Mouse (Mus musculus) layer of hippocampus, adult 11-12 months (tissue): Measurements from ENCODE around the gene Dbndd1.
A peak's percentile ranks its signal among the peaks of the same experiment; 100 is the strongest.
"Not testable (repeated sequence)": the region's sequence is repeated elsewhere in the genome, so short reads cannot be mapped to it uniquely, and the experiment has no call there.

Experiments used
- DNase-seq: peaks from one replicate; pipeline ENCODE4 v3.0.0; 2022; ENCODE audit warnings: low spot score

Gene Dbndd1

DNA sequence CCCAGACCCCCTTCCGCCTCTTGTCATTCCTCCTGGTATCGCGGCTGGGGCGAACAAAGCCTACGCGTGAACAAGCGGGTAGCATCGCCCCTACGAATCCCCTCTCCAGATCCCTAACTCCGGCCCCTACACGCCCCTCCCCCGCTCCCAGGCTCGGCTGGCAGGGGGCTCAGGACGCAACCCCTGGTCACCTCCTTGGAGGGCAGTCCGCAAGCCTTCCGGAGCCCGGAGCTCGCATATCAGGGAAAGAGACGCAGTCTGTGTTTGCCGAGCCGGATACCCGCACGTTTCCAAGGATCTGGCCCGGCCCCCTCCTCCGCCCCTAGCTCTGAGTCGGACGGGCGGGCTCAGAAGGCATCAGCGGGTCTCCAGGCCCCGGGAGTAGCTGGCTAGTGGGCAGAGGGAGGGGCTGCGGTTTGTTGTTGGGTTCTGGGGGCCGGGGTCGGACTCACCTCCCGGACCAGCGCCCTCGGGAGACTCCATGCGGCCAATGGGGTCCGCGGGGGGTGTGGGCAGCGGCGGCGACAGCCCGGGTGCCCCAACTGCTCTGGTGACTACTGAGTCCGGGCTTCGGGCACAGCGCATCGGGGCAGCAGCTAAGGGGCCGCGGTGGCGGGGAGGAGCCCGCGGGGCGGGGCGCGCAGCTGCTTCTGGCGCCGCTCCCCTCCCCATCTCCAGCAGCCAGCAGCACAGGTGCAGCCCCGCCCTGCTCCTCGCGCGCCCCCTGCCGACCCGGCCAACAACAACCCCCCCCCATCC lies at the start of gene Dbndd1:
Gene Dbndd1, minus strand, starts transcription at position 683 of the 759 bp plus-strand sequence.
- DNase-seq, result peak; percentile 23

DNA sequence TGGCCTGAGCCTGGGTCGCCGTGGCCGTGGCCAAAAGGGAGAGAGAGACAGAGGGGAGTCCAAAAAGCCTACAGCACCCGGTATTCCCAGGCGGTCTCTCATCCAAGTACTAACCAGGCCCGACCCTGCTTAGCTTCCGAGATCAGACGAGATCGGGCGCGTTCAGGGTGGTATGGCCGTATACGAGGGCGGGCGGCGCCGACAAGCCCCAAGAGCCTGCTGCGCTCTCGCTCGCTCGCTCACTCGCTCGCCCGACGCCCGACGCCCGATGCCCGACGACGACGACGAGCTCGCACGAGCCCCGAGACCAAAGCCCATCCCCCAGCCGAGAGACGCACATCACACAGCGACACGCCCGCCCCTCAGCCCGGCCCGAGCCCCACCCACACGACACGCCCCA lies 49.0 kb upstream of the Dbndd1 start:
- DNase-seq, result not testable (repeated sequence)

DNA sequence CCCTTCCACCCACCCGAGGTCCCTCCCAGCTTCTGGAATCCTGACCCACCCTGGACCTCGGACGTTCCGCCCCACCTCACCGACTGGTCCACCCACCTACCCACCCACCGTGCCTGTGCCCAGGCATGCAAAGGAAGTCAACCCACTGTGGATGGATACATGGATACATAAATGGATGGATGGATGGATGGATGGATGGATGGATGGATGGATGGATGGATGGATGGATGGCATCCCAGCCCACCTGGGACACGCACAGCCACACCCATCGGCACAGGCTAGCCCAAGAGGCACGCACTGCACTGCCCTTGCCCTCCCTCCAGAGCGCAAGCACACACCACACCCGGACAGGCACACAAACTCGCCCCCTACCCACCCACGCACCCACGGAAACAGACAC lies 22.4 kb upstream of the Dbndd1 start:
- peak; percentile 35 for DNase-seq

DNA sequence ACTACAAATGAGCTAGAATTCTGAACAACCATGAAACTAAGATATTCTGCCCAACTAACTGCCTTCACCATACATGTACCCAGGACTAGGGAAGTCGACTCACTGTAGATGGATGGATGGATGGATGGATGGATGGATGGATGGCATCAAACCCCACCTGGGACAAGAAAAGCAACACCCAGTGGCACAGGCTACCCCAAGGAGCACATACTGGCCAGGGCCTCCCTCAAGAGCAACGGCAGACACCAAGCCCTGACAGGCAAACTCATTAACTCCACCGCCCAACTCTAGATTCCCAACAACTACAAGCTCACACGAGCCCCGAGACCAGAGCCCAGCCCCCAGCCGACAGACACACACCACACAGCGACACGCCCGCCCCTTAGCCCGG lies 21.7 kb upstream of the Dbndd1 start:
- peak; percentile 2 for DNase-seq

DNA sequence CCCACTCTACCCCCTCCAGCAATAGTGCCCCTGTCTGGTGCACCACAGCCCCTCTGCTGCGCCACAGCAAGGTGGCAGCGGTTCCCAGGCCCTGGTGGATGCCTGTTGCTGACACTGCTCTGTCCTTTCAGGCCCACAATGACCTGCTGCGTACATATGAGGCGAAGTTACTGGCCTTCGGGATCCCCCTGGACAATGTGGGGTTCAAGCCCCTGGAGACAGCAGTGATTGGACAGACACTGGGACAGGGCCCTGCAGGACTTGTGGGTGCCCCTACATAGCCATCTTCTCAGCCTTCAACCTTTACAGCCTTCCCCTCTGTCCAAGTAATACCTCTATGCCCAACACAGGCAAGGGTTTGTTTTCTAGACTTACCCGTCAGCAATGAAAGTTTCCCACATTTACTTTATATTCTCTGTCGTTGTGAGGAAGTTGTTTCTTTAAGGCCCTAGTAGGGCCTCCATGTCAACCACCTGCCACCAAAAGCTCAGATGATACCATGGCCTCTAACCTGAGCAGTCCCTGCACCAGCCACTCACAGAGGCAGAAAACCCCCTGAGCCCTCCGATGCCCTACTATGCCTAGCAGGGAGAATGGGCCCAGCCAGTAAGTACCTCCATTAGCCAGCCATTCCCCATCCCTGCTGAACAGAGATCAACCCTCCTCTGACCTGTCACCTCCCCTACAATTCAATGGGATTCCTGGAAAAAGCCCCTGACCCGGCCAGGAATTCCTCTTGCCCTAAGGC lies 21.2 kb upstream of the Dbndd1 start:
- peak; percentile 6 for DNase-seq

DNA sequence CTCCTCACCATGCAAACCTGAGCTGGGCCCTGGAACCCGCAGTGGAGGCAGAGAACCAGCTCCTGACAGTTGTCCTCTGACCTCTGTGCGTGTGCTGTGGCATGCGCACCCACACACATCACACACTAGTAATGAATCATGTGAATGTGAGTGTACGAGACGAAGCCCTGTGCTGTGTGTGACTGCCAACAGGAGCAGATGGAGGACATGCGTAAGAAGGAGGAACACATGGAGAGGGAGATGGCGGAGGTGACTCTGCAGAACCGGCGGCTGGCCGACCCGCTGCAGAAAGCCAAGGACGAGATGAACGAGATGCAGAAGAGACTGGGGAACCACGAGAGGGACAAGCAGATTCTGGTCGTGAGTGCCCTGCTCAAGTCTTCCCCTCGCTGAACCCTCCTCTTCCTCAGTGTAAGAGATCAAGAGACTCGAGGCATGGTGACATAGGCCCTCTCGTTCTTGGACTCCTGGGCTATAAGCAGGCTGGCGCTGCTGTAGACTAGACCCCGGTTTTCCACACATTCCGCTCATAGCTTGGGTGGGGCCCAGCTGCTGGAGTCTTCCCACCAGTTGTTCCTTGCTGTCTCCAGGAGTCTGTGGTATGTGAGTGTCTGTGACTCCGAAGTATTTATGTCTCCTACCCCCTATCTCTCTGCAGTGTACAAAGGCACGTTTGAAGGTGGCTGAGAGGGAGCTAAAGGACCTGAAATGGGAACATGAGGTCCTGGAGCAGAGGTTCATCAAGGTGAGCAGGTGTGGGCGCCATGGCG lies 12.6 kb upstream of the Dbndd1 start:
- DNase-seq, result peak; percentile 43

DNA sequence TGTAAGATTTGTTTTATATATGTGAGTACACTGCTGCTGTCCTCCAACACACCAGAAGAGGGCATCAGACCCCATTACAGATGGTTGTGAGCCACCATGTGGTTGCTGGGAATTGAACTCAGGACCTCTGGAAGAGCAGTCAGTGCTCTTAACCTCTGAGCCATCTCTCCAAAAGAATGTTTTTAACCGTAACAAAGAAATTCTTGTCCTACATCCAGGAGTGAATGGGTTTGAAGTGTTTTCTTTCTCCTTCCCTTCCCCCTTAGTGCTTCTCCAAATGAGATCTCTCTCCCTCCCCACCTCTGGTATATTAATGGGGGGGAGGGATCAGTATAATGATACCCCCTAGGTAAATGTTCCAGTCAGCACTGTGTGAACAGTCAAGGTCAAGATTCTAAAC lies 4.8 kb upstream of the Dbndd1 start:
- DNase-seq, result not testable (repeated sequence)

DNA sequence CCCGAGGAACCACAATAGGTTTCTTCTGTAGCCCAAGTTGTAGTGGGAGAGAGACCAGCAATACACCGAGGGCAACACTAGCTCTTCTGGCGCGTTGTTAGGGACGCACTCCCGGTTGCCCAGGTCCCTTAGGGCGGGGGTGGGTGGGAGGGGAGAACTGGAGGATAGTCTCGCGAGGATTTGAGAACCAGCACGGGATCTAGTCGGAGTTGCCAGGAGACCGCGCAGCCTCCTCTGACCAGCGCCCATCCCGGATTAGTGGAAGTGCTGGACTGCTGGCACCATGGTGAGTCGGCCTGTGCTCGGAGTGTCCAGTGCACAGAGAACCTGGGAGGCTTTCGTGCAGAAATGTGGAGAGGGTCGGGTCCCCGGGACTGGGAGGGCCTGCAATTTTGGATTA lies 3.4 kb upstream of the Dbndd1 start, which contains the start of gene Gas8:
Gene Gas8, plus strand, starts transcription at position 168 of the 400 bp plus-strand sequence.
- peak; percentile 93 for DNase-seq

GRCm38 (mm10) chr8:123518172-123518571 lies 2.9 kb upstream of the Dbndd1 start:
- DNase-seq, result no peak

GRCm38 (mm10) chr8:123516596-123516995 lies 1.3 kb upstream of the Dbndd1 start:
- DNase-seq, result no peak

DNA sequence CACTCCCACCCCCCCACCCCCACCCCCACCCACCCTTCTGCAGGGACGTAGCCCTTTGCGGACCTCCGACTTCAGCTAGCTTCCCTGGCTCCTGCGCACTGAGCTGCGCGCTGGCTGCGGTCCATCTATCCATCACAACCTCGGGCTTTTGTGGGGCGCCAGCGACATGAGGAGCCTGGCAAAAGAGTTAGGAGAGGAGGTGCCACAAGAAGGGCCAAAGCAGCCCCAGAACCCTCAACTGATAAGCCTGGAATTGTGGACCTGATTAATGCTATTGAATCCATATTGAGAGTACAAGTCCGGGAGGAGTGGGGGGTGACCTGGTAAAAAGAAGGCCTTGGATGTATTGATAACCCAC lies 256 bp upstream of the Dbndd1 start:
- DNase-seq, result no peak

GRCm38 (mm10) chr8:123514136-123514535 lies 1.1 kb downstream of the Dbndd1 start:
- no peak for DNase-seq

- DNase-seq, result no peak
Observed at GRCm38 (mm10) chr8:123510819-123511218, 4.4 kb downstream of the Dbndd1 start.

DNA sequence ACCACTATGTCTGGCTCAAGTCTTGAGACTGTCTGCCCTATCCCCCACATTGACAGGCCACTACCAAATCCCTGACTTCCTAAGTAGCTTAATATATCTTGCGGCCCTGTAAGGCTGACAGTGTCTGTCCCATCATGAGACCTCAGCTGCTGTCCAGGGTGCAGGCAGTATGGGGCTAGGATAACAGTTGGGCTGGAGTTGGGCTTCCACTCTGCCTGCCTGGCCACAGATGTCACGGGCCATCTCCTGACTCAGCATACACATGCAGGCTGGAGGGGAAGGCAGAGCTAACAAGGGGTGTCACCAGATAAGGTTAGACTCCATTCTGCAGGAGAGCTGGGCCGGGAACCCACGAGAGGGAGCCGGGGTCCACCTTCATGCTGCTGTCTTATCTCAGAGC lies 8.1 kb downstream of the Dbndd1 start:
- no peak for DNase-seq

DNA sequence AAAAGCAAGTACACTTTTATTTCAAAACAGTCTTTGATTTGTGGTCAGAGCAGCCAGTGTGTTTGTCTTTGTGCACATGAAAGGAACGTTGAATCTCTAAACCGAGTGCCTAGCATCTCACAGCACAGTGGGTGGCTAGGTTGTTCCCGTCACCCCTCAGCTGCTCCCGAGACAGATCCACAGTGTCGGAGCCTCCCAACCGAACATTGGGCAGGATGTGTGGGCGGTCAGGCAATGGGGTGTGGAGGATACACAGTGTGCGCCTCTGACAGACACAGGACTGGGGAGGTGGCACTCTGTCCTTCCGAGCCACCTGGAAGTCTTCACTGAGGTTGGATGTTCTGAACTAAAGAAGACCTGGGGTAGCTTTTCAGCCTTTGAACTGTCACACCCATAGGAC lies 9.6 kb downstream of the Dbndd1 start:
- DNase-seq, result no peak

- DNase-seq, result no peak
Observed at GRCm38 (mm10) chr8:123505267-123505666, 10.0 kb downstream of the Dbndd1 start.

DNA sequence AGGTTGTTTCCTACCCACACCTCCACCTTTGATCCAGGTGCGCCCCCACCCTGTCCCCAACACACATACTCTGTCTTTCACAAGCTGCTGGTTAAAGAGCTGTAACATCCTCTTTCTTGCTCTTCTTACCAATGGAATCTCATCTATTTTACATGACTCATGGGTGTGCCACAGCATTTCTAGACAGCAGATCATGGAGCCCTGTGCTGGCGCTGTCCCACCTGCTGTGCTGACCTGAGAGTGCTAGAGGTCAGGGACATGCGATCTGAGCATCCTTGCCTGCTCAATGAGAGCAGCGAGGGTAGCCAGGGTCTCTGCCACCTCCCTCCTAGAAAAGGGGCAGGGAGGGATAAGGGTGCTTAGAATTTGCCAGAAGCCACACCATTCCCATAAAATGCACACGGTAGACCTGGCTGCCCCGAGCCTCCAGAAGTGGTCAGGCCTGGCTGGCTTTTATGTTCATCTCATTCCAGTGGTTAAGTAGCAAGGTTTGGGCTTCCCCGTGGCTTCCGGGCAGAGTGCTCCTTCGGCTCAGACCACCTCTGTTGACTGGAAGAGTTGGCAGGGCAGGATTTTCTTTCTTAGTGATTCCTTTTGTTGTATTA lies 10.6 kb downstream of the Dbndd1 start:
- DNase-seq, result no peak

DNA sequence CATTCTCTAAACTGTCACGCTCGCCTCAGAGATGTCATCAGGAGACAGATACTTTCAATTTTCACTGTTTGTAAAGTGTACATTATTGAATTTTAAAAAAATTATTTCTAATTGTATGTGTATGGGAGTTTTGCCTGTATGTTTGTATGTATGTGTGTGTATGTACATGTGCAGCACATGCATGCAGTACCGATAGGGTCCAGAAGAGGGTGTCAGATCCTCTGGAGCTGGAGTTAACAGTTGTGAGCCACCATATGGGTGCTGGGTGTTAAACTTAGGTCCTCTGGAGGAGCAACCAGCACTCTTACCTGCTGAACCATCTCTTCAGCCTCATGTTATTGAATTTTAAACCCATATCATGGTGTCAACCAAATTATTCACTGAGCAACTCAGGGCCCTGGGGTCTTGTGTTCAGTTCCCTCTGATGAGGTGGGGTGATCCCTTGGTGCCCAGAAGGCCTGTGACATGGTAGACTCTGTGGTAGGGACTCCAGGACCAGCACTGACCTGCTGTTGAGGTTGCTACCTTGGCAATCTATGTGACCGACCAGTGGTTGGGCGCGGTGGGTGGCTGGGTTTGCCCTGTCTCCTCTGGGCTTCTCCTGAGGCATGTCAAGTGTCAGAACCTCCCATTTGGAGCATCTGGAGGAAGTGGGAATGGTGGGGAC lies 11.3 kb downstream of the Dbndd1 start:
- no peak for DNase-seq

DNA sequence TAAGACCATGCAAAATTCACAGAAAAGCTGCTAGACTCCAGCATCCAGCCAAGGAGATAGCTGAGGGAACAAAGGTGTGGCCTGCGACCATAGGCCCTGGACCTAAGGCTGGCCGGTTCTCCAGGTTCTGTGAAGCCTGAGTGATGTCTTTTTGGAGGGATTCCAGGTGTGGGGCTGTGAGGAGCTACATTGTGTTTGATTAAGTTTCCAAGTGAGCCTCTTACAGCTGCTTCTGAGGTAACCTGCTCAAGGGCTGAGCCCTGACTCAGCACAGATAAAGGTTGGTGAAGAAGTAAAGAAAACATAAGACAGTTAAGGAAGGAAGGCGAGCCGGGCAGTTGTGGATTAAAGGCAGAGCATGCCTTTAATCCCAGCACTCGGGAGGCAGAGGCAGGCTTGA lies 13.1 kb downstream of the Dbndd1 start:
- DNase-seq, result no peak

DNA sequence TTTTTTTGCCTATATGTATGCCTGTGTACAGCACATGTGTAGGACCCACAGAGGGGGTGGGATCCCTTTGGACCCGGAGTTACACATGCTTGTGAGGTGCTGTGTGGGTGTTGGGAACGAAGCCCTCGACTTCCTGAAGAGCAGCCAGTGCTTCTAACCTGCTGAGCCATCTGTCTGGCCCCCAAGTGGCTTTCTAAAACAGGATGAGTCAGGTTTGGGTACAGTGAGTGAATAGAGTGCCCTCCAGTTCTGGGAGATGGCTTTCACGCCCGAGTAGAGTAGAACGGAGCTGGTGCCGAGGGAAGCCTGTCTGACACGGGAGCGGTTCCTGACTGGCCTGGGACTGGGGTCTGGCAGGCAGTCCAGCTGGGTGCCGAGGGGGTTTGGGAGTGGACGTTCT lies 15.7 kb downstream of the Dbndd1 start:
- no peak for DNase-seq

GRCm38 (mm10) chr8:123498963-123499362 lies 16.3 kb downstream of the Dbndd1 start:
- peak; percentile 57 for DNase-seq

- DNase-seq, result no peak
Observed at GRCm38 (mm10) chr8:123497699-123498098, 17.6 kb downstream of the Dbndd1 start.
